Mouse (Mus musculus): ENCODE measurements around the gene Tnfrsf23.
"Not testable (repeated sequence)": the region's sequence is repeated elsewhere in the genome, so short reads cannot be mapped to it uniquely, and the experiment has no call there.

The Tnfrsf23 gene

DNA sequence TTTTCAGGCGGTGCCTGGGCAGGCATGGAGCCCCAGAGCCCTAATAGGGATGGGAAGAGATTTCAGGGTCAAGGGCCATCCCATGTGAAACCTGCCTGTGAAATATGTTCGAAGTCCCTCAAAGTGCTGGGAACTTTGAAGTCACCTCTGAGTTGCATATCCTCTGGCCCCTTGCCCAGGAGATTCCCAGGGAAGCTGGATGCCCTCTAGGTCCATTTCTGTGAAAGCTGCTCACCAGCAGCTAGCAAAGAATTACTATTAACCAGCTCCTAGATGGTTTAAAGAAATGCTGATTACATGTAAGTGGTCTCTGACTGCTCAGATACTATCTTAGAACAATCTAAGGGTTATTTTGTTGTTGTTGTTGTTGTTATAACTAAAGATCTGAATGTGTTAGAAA is 1.1 kb downstream of the Tnfrsf23 start:
- DNase-seq (ENCODE audit: low spot score in 2 of 2), result not testable (repeated sequence)

DNA sequence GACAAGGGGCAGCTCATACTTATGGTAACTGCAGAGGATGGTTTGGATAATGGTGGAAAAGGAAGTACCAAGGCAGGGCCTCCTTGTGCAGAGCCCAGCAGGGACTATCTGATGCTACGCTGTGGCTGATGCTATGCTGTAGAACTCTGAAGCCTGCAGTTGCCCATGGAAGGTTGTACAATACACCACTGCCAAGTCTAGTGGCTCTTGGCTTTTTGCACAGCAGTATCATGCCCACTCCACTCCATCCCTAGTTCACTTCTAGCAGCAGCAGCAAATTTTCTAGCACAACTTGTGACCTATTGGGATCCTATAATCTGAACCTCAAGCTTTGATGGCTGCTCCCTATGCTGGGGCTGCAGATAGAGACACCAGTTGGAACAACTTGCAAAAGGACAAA is 4.1 kb downstream of the Tnfrsf23 start:
- no peak for DNase-seq (ENCODE audit: low spot score in 2 of 2)

DNA sequence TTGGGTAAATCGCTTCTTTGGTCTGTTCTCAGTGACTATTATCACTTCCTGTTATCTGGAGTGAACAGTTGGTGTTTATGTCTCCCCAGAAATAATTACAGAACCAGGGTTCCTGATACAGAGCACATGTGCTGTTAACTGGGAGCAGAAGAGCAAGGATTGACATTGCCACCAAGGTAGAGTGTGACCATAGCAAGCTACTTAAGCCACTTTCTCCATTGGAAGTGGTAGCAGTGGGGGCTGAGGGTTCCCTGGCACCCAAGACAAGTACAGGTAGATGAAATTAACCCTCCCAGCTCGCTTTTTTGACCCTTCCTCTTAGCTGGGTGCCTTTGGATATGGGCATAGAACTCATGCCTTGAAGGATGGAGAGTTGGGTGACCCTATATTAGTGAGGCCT is 4.8 kb downstream of the Tnfrsf23 start:
- DNase-seq (ENCODE audit: low spot score in 2 of 2), result not testable (repeated sequence)

DNA sequence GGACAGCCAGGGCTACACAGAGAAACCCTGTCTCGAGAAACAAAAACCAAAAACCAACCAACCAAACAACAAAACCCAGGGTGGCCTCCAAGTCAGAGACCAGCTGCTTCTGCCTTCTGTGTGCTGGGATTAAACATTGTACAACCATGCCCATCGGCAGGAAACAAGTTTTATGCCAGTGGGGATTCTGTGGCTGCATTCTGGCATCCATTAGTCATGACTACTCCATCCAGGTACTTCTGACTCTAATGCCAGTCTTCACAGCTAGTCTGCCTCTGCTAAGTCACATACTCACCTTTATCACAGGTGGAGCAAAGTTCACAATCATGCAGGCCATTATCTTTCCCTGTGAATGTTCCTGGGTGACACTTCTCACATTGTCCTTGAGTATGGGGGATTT is 6.0 kb downstream of the Tnfrsf23 start:
- not testable (repeated sequence) for DNase-seq (ENCODE audit: low spot score in 2 of 2)

DNA sequence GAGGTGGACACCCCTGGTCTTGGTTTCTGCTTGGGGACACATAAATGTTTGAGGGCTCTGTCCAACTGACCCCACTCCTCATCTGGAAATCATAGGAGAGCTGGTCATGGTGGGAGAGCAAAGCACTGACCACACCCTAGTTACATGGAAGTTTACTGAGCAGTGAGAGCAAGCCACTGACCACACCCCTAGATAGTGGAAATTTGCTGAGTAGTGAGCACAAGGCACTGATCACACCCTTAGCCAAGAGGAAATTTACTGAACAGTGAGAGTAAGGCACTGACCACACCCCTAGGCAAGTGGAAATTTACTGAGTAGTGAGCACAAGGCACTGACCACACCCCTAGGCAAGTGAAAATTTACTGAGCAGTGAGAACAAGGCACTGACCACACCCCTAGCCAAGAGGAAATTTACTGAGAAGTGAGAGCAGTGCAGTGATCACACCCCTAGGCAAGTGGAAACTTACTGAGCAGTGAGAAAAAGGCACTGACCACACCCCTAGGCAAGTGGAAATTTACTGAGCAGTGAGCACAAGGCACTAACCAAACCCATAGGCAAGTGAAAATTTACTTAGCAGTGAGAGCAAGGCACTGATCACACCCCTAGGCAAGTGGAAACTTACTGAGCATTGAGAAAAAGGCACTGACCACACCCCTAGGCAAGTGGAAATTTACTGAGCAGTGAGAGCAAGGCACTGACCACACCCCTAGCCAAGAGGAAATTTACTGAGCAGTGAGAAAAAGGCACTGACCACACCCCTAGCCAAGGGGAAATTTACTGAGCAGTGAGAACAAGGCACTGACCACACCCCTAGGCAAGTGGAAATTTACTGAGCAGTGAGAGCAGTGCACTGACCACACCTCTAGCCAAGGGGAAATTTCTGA is 19.0 kb downstream of the Tnfrsf23 start:
- DNase-seq (ENCODE audit: low spot score in 2 of 2), result no peak

DNA sequence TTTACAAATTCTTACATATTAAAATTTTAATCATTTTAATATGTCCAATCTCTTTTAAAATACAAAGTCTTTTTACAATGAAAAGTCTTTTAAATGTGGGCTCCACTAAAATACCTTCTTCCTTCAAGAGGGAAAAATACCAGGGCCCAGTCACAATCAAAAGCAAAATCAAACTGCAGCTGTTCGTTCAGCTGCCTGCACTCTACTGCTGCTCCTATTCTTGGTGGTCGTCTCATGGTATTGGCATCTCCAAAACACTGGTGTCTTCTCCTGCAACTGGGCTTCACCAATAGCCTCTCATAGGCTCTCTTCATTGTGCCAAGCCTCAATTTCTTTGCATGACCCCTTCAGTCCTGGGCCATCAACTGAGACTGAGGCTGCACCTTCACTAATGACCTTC is 22.2 kb downstream of the Tnfrsf23 start:
- no peak for DNase-seq (ENCODE audit: low spot score in 2 of 2)

DNA sequence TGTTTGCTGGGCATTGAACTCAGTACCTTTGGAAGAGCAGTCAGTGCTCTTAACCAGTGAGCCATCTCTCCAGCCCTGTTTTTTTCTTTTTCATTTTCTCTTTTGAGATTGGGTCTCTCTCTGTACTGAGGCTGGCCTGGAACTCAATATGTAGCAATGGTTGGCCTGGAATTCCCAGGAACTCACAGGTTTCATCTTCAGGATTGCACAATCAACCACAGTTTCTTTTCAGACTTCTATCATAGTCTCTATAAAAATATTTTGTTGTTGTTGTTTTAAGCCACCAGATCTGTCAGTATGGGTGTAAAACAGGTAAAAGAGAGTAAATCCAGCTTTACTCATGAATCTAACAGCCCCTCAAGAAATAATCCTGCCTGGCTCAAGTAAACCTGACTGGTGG is 24.9 kb downstream of the Tnfrsf23 start:
- DNase-seq (ENCODE audit: low spot score in 2 of 2), result no peak

DNA sequence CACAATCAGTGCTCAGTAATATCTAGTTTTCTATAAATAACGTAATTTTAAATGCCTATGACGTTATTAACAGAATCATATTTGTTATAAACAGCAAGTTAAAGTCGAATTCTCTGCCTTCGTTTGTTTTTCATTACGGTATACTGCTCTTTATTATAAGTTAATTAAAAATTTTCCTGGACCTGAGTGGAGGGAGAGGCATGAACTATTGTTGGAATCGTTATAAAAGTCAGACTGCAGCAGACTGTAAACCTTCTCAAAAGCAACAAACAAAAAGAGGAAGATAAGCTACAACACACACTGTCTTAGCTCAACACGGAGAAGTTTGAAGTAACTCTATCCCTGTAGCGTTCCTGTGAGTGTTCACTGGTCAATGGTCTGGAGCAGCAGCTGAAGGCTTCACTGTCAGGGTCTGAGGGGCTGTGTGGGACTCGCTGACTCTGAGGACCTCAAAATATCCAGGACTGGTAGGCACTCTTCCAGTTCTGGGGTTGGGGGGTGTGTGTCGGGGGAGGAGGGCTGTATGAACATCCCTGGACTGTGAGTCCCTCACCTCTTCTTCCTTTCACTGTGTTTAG is 35.8 kb downstream of the Tnfrsf23 start:
- DNase-seq (ENCODE audit: low spot score in 2 of 2), result not testable (repeated sequence)

DNA sequence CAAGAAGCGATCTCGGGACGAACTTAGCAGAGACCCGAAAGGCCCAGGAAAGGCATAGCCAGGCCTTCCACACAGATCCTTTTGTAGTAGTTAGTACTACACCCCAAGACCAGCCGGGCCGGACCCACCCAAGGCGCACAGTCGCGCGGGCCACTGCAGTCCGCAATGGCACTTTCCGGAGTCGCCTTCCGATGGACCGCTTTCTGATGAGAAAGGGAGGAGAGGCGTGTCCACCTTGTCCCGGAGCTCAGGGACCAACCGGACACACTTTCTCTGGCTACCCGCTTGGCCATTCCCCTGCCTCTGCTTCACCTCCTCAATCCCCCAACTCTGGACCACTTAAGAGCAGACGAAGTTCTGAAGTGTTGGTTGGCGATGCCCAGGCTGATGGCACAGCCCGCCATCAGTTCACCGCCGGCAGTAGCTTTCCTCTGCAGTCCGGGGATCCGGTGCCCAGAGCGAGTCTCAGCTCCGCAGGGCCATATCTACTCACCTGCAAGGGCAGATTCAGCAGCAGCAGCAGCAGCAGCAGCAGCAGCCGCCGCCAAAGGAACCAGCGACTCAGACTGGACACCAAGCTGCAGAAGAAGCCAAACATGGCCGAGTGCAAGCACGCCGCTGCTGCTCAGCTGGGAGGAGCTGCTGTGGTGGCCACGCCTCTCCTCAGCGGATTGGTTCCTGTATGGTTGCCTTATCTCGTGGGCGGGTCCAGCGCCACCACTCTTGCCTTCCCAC is 36.5 kb downstream of the Tnfrsf23 start, which contains the start of gene Tnfrsf22:
Tnfrsf22 (minus strand) TSS at position 628 of the 735 bp plus-strand sequence.
- peak; percentile 48 to 65 for DNase-seq (ENCODE audit: low spot score in 2 of 2)

DNA sequence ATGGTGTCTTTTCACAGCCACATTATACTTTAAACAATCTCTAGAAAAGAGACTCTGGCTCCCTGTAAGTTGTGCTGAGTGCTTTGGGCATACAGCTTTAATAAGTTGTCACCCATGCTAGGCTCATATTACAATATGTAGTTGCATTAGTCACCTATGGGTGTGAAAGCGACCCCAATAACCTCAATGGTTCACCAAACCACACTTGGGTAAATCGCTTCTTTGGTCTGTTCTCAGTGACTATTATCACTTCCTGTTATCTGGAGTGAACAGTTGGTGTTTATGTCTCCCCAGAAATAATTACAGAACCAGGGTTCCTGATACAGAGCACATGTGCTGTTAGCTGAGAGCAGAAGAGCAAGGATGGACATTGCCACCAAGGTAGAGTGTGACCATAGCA is 41.7 kb downstream of the Tnfrsf23 start:
- not testable (repeated sequence) for DNase-seq (ENCODE audit: low spot score in 2 of 2)

DNA sequence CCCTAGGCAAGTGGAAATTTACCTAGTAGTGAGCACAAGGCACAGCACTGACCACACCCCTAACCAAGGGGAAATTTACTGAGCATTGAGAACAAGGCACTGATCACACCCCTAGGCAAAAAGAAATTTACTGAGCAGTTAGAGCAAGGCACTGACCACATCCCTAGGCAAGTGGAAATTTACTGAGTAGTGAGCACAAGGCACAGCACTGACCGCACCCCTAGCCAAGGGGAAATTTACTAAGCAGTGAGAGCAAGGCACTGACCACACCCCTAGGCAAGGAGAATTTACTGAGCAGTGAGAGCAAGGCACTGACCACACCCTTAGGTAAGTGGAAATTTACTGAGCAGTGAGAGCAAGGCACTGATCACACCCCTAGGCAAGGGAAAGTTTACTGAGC is 49.0 kb downstream of the Tnfrsf23 start:
- DNase-seq (ENCODE audit: low spot score in 2 of 2), result no peak

DNA sequence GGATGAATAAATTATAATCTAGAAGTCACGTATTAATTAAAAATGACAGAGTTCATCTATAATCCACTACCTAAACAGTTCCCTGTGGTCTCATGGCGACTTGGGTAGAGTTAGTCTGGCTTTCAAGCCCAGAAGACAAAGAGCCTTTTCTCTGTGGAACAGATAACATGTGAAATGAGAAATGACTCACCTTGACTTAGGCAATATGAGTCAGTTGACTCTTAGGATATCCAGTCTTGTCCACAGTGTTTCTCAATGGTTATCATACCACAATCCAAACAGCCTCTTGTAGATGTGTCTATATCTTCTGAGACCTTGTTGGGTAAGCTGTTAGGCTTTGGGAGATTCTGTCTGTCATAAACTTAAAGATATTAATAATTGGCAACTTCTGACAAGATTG is 54.2 kb downstream of the Tnfrsf23 start:
- DNase-seq (ENCODE audit: low spot score in 2 of 2), result no peak

DNA sequence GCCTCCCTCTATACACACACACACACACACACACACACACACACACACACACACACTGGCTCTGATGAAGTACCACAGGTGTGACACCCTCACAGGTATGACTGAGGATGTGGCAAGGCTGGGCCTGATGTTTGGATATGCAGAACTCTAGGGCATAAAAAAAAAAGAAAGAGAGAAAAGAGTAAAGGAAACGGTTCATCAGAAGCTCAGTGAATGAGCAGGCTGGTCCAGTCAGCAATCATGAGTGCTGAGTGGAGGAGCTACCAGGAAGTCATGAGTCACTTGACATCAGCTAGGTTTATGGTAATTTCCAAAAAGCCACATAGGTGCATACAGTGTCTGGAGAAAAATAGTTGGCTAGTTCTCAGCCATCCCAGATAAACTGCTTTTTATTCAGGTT is 56.2 kb downstream of the Tnfrsf23 start:
- no peak for DNase-seq (ENCODE audit: low spot score in 2 of 2)

DNA sequence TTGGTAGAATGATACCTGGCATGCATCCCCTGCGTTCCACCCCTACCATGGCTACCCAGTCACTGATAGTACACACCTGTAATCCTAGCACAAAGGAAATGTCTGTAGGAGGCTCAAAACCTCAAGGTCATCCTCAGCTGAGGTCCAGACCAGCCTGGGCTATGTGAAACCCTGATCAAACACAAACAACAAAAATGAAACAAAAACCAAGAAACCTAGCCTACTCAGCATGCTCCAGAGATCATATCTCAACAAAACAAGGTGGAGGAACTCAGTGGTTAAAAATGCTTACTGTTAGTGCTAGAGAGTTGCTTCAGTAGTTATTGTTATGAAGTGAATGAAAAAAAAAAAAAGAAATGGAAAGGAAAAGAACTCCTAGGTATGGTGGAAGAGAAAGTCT is 57.1 kb downstream of the Tnfrsf23 start, which contains the start of gene Tnfrsf26:
Tnfrsf26 (minus strand) TSS at position 183 of the 400 bp plus-strand sequence.
- DNase-seq (ENCODE audit: low spot score in 2 of 2), result no peak

DNA sequence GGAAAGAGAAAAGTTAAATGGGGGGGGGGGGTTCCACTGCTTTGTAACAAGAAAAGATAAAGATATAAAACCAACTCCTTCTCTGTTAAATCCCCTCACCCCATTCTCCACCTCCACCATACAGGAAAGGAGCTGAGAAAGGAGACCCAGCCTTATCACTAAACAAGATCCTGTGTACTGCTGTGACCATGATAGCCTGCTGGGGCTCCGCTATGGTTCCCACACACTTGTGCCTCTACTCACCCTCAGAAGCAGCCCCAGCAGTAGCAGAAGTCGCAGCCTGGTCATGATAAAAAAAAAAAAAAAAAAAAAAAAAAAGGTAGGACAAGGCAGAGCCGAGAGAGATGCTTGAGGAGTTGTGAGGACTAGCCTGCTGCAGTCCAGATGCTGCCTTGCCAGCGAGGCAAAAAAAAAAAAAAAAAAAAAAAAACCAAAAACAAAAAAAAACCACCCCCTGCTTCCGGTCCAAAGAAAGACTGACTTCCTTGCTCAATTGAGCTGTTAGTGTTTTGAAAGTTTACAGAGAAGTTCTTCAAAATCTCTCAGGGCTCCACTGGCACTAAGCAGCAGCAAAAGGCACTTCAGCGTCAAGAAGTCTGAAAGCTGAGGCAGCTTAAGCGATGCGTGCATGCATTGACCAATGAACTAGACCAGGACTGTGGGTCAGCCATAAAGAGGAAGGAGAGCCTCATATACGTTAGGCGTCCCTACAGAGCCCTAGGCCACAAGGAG is 58.0 kb downstream of the Tnfrsf23 start:
- peak in 1 of 2 experiments; percentile 19 for DNase-seq (ENCODE audit: low spot score in 2 of 2)

DNA sequence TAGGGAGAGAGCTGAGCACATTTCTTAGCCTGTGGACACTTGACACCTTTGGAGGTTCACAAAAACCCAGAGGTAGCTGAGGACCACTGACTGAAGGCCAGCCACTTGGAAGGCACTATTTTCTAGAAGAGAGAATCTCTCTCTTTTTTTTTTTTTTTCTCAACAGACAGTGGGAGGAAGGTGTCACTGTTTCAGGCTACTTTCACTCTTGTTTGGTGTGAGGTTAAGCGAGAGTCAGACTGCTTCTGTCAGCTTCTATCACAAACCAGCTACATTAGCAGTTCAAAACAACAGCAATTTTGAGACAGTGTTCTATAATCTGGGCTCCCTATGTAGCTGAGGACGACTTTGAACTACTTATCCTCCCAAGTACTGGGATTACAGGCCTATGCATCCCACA is 59.5 kb downstream of the Tnfrsf23 start:
- DNase-seq (ENCODE audit: low spot score in 2 of 2), result no peak

DNA sequence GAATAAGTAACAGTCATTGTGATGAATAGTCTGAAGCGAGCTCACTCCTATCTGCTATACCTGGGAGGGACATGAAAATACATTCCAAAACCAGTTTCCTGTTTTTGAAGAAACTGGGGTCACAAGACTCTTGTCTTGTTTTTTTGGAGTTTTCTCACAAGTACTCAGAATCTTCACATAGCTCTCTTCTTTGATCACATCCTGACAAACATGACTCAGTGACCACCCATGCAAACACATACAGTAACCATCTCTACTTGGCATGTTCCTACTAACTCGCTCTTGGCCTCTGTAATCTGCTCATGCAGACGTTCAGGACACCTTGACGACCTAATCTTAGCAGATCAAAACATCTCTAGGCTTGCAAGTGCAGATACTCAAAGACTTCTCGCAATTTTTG is 60.5 kb downstream of the Tnfrsf23 start:
- DNase-seq (ENCODE audit: low spot score in 2 of 2), result no peak

DNA sequence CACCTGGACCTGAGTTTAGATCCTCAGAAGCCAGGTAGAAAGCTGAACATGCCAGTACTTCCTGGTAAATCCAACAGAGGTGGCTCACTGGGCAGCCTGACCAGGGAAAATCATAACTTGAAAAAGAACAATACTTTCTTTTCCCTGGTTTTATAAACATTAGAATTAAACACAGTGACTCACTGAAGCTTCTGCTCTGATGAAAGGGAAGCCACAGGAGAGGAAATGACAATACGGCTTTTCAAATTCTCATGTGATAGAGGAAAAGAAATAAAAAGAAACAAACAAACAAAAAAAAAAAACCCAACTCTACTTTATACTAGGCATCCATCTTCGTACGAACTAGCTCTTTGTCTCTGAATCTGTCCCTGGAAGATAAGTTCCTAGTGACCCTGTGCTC is 61.1 kb downstream of the Tnfrsf23 start:
- no peak for DNase-seq (ENCODE audit: low spot score in 2 of 2)

DNA sequence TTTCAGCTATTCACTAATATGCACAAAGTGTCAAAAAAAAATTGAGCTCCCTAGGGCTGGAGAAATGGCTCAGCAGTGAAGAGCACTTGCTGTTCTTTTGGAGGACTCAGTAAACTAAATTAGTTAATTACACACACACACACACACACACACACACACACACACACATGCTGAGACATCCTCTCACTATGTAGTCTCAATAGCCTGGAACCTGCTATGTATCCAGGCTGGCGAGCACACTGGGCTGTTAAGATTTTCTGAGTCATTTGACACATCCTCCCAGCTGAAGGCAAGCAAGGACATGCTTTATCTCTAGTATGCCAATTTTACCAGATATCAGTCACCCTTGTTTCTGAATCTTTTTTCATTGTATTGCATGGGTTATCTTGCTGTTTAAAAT is 64.7 kb downstream of the Tnfrsf23 start:
- DNase-seq (ENCODE audit: low spot score in 2 of 2), result no peak

Data from thymus, postnatal 10 days (tissue).